Mouse (Mus musculus): ENCODE measurements around the gene Dnm3.

DNA sequence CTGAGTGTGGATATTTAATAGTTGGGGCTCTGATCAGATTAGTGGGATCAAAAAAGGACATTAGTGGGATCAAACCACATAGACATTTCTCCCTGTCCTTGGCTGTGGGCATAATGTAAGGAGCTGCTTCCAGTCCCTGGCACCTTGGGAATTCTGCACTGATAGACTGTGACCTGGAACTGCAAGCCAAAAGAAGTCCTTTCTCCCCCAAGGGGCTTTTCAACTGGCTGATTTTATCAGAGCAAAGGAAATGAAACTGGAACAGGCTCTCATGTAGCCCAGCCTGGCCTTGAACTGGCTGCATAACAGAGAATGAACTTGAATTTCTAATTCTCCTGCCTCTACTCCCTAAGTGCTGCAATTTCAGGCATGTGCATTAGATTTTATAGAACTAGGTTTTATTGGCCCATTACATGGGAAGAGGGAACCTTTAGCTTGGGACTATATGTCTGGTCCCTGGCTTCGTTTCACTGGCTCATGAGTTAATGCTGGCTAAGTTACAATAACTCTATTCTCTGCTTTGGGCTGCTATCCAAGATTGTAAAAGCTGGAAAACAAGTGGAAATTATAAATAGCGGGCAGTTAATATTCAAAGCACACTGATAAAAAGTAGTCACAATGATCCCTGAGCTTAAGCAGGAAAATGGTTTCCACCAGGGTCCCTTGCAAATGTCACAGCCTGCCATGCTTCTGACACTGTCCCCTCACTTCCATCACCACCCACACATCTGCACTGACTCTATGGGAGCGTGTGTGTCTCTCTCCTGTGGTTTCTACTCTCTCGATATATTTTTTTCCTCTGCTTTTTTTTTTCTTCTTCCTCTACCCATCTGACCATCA lies 183.9 kb downstream of the Dnm3 start:
- TF ChIP-seq CTCF (IDR thresholded peaks at IDR 0.05; ENCODE audit: extremely low read depth, insufficient read length, insufficient replicate concordance, low read depth, low read length) (no peak), POLR2A (IDR thresholded peaks at IDR 0.05; ENCODE audit: low read depth, low read length) (no peak)

All from small intestine, adult 2 months (tissue).